Mouse (Mus musculus): ENCODE results near the gene Hcn3.

DNA sequence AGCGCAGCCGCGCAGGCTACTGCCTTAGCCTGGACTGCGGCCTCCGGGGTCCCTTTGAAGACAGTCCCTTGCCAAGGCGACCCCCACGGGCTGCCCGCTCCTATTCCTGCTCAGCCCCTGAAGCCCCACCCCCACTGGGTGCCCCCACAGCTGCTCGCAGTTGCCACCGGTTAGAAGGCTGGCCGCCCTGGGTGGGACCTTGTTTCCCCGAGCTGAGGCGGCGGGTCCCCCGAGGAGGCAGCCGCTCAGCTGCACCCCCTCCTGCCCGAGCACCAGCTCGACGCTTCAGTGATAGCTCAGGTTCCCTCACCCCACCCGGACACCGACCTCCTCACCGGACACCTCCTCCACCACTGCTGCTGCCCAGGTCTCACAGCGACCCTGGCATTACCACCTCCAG, 27.2 kb upstream of the Hcn3 start:
- TF ChIP-seq CTCF (IDR thresholded peaks at IDR 0.05; ENCODE audit: control insufficient read depth, insufficient read depth, low read length) (no peak), POLR2A (IDR thresholded peaks at IDR 0.05; ENCODE audit: borderline replicate concordance, control insufficient read depth, low read depth, low read length) (no peak)

All from bone marrow, adult 2 months (tissue).